Mouse (Mus musculus): Measurements from ENCODE around the gene Lrrc4c. TPM values are rescaled to one million over a fixed set of nuclear protein-coding genes. Genes with fewer than 3 reads are reported as not detected.

Gene Lrrc4c
- polyA plus RNA-seq, 1 experiment = not detected

DNA sequence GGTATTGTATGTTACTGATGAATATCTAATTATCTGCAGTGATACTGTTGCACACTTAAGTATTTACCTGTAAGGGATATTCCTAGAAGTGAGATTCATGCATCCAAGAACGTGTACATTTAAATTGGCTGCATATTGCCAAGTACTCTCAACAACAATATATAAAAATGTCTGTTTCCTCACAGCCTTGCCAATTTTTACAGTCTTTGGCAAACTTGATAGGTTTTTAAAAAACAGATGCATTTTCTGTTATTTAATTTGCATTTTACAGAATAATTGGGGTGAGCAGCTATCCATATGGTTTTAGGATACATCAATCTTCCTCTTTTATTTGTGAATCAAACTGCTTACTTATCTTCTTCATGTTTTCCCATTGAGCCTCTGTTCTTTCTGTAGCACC, 439.7 kb downstream of the Lrrc4c start:
- H3K4me1 ChIP-seq = no peaks in the 10 kb centered on the region
- no peaks in the 10 kb centered on the region for H3K9me3 ChIP-seq
- no peak overlapping the region for H3K4me3 ChIP-seq (replicated peaks)
- no peaks in the 10 kb centered on the region for H3K27me3 ChIP-seq (replicated peaks)
- no peak for TF ChIP-seq GATA1 (IDR thresholded peaks at IDR 0.05; ENCODE audit: borderline replicate concordance, low read length)
- TF ChIP-seq FLI1 (IDR thresholded peaks at IDR 0.05; ENCODE audit: low read length) = no peak
- no peaks in the 10 kb centered on the region for H3K36me3 ChIP-seq (replicated peaks; ENCODE audit: low read length)

GRCm38 (mm10) chr2:96763538-96763937, 445.6 kb downstream of the Lrrc4c start:
- Histone ChIP-seq H3K36me3 (replicated peaks; ENCODE audit: low read length) (no peaks in the 10 kb centered on the region), H3K9me3 (no peaks in the 10 kb centered on the region), H3K4me3 (replicated peaks) (no peak overlapping the region), H3K27me3 (replicated peaks) (no peaks in the 10 kb centered on the region), H3K4me1 (no peaks in the 10 kb centered on the region)
- TF ChIP-seq FLI1 (IDR thresholded peaks at IDR 0.05; ENCODE audit: low read length) (no peak), GATA1 (IDR thresholded peaks at IDR 0.05; ENCODE audit: borderline replicate concordance, low read length) (no peak)

GRCm38 (mm10) chr2:96775376-96775775, 457.4 kb downstream of the Lrrc4c start:
- Histone ChIP-seq H3K4me1 (no peaks in the 10 kb centered on the region), H3K4me3 (replicated peaks) (no peak overlapping the region), H3K36me3 (replicated peaks; ENCODE audit: low read length) (no peaks in the 10 kb centered on the region), H3K27me3 (replicated peaks) (no peaks in the 10 kb centered on the region), H3K9me3 (no peaks in the 10 kb centered on the region)
- no peak for TF ChIP-seq FLI1 (IDR thresholded peaks at IDR 0.05; ENCODE audit: low read length)
- no peak for TF ChIP-seq GATA1 (IDR thresholded peaks at IDR 0.05; ENCODE audit: borderline replicate concordance, low read length)

DNA sequence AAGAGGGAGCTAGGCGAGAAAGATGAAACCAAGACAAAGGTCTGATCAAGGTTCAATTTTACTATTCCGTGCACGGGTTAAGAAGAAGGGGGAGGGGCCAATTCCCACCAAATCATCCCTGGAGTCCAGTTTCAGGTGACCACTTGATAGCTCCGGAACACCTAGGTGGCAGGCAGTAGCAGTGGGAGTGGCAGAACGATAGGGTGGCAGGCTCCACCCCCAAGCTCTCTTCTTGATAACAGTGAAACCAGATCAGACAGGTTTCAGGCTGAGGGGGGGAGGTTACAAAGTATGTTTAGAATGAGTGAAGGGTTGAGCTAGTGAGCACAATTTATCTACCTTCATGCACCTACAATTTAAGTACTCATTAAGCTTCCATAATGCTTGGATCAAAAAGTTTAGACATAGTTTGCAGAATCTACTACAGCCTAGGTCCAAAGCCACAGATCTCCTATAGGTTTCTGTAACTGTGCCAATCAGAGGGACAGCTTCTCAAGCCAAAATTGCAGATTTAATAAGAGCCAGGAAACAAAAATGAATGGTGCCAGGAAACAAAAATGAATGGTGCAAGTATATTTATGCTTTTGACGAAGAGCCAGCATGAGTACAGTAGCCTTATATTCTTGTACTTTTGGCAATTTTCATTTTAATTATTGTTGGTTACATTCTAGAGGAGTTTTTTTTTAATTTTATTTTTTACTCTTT, 478.9 kb downstream of the Lrrc4c start:
- no peaks in the 10 kb centered on the region for H3K36me3 ChIP-seq (replicated peaks; ENCODE audit: low read length)
- no peak overlapping the region for H3K4me3 ChIP-seq (replicated peaks)
- H3K9me3 ChIP-seq = no peaks in the 10 kb centered on the region
- TF ChIP-seq FLI1 (IDR thresholded peaks at IDR 0.05; ENCODE audit: low read length) (no peak), GATA1 (IDR thresholded peaks at IDR 0.05; ENCODE audit: borderline replicate concordance, low read length) (no peak)
- no peaks in the 10 kb centered on the region for H3K27me3 ChIP-seq (replicated peaks)
- no peaks in the 10 kb centered on the region for H3K4me1 ChIP-seq

DNA sequence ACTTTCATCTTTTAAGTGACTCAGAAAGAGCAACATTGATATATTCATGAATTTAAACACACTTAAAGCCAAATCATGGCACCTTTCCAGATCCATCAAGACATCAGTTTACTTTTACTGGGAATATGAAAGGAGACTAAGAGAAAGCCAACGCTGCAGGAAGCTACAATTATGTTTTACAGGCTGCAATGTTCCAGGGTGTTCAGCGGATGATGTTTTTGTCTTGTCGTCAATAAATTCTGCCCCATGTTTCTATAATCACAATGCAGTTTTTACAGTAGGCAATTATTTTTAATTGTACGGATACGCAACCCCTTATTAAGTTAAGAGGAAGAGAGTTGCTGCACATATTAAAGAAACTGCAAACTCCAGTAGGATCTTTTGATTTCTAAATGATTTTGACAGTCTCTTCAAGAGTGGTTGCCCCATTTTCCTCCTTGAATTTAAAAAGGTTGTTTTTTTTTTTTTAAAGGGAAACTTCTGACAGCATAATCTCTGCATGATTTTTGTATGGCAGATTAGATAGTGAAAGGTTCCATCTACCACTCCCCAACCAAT, 532.9 kb downstream of the Lrrc4c start:
- Histone ChIP-seq H3K36me3 (replicated peaks; ENCODE audit: low read length) (no peaks in the 10 kb centered on the region), H3K4me3 (replicated peaks) (no peak overlapping the region), H3K9me3 (no peaks in the 10 kb centered on the region), H3K27me3 (replicated peaks) (no peaks in the 10 kb centered on the region), H3K4me1 (no peaks in the 10 kb centered on the region)
- no peak for TF ChIP-seq FLI1 (IDR thresholded peaks at IDR 0.05; ENCODE audit: low read length)
- no peak for TF ChIP-seq GATA1 (IDR thresholded peaks at IDR 0.05; ENCODE audit: borderline replicate concordance, low read length)

DNA sequence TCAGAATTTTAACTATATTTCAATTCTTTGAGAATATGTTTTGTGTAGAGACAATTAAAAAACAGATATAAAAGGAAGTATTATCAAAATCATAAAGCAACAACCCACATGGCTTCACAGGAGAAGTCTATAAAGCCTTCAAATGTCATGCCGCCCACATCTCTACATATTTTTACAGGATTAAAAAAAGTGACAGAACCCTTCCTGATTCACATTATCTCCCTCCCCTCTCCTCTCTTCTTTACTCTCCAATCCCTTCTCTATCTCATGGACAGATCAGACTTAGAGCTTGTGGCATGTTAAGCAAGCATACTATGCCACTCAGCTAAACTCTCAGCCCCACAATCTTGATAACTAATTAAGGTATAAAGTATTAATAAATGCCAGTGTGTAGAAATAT, 535.8 kb downstream of the Lrrc4c start:
- TF ChIP-seq FLI1 (IDR thresholded peaks at IDR 0.05; ENCODE audit: low read length) (no peak), GATA1 (IDR thresholded peaks at IDR 0.05; ENCODE audit: borderline replicate concordance, low read length) (no peak)
- H3K4me3 ChIP-seq (replicated peaks) = no peak overlapping the region
- H3K4me1 ChIP-seq = no peaks in the 10 kb centered on the region
- no peaks in the 10 kb centered on the region for H3K27me3 ChIP-seq (replicated peaks)
- no peaks in the 10 kb centered on the region for H3K9me3 ChIP-seq
- H3K36me3 ChIP-seq (replicated peaks; ENCODE audit: low read length) = no peaks in the 10 kb centered on the region

- no peaks in the 10 kb centered on the region for H3K27me3 ChIP-seq (replicated peaks)
- TF ChIP-seq FLI1 (IDR thresholded peaks at IDR 0.05; ENCODE audit: low read length) (no peak), GATA1 (IDR thresholded peaks at IDR 0.05; ENCODE audit: borderline replicate concordance, low read length) (no peak)
- H3K4me3 ChIP-seq (replicated peaks) = no peak overlapping the region
- no peaks in the 10 kb centered on the region for H3K9me3 ChIP-seq
- H3K4me1 ChIP-seq = no peaks in the 10 kb centered on the region
- no peaks in the 10 kb centered on the region for H3K36me3 ChIP-seq (replicated peaks; ENCODE audit: low read length)
Observed at GRCm38 (mm10) chr2:96876062-96876461, 558.1 kb downstream of the Lrrc4c start.

GRCm38 (mm10) chr2:96949531-96949930, 631.6 kb downstream of the Lrrc4c start:
- no peaks in the 10 kb centered on the region for H3K9me3 ChIP-seq
- H3K4me1 ChIP-seq = no peaks in the 10 kb centered on the region
- H3K27me3 ChIP-seq (replicated peaks) = no peaks in the 10 kb centered on the region
- H3K4me3 ChIP-seq (replicated peaks) = no peak overlapping the region
- TF ChIP-seq GATA1 (IDR thresholded peaks at IDR 0.05; ENCODE audit: borderline replicate concordance, low read length) (no peak), FLI1 (IDR thresholded peaks at IDR 0.05; ENCODE audit: low read length) (no peak)
- no peaks in the 10 kb centered on the region for H3K36me3 ChIP-seq (replicated peaks; ENCODE audit: low read length)

DNA sequence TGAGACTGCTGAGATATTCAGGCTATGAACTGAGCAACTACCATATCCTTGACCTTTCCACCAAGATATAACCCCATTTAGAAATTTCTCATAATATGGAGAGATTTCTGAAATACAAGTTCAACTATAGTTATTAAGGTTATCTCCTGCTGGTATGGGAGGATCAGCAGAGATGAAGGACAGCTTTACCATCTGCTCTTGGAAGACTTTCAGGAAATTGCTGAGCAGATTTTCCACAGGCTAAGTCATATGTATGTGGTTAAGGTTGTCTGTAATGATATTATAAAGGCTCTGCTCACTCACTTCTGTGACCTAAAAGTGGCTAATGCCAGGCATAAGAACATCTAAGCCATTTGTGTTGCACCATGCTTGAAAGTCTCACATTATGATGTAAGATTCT, 681.6 kb downstream of the Lrrc4c start:
- Histone ChIP-seq H3K4me1 (no peaks in the 10 kb centered on the region), H3K27me3 (replicated peaks) (no peaks in the 10 kb centered on the region), H3K4me3 (replicated peaks) (no peak overlapping the region), H3K36me3 (replicated peaks; ENCODE audit: low read length) (no peaks in the 10 kb centered on the region), H3K9me3 (no peaks in the 10 kb centered on the region)
- TF ChIP-seq FLI1 (IDR thresholded peaks at IDR 0.05; ENCODE audit: low read length) (no peak), GATA1 (IDR thresholded peaks at IDR 0.05; ENCODE audit: borderline replicate concordance, low read length) (no peak)

DNA sequence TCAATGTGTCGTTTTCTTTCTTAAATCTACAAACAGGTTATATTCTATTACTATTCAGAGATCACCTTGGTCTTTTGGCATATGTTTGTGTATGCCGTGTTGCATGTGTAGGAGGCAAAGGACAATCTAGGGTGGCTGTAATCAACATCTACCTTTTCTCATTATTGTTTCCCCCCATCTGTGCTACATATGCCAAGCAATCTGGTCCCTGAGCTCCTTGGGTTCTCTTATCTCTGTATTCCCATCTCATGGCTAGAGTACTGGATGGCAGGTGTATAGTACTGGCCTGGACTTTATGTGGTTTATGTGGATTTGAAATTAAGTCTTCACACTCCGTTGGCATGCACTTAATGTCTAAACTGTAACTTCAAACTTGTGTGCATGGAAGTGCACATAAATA, 700.4 kb downstream of the Lrrc4c start:
- Histone ChIP-seq H3K4me1 (no peaks in the 10 kb centered on the region), H3K4me3 (replicated peaks) (no peak overlapping the region), H3K9me3 (no peaks in the 10 kb centered on the region), H3K27me3 (replicated peaks) (no peaks in the 10 kb centered on the region), H3K36me3 (replicated peaks; ENCODE audit: low read length) (no peaks in the 10 kb centered on the region)
- TF ChIP-seq FLI1 (IDR thresholded peaks at IDR 0.05; ENCODE audit: low read length) (no peak), GATA1 (IDR thresholded peaks at IDR 0.05; ENCODE audit: borderline replicate concordance, low read length) (no peak)
